Mouse (Mus musculus) testis, adult 2 months (tissue): Measurements from ENCODE around the gene Cln3. TPM values are rescaled to one million over a fixed set of nuclear protein-coding genes. Genes with fewer than 3 reads are reported as not detected.

Experiments used
- H3K27ac ChIP-seq: fragments of 200-500 bp; 2 replicates; pipeline ENCODE4 v1.5.1; 2012; ENCODE audit warnings: low read depth, low read length; ENCODE audit not compliant: control insufficient read depth, insufficient read depth
- H3K27me3 ChIP-seq: fragments of 200-500 bp; 2 replicates; pipeline ENCODE4 v1.6.1; 2012; ENCODE audit warnings: mild to moderate bottlenecking, low read length, moderate library complexity; ENCODE audit not compliant: control insufficient read depth, insufficient read depth
- H3K36me3 ChIP-seq: fragments of 200-500 bp; 2 replicates; pipeline ENCODE4 v1.6.1; 2012; ENCODE audit warnings: mild to moderate bottlenecking, low read length; ENCODE audit not compliant: control insufficient read depth, insufficient read depth
- H3K4me1 ChIP-seq: fragments of 200-500 bp; 2 replicates; pipeline ENCODE4 v1.6.1; 2012; ENCODE audit warnings: low read length; ENCODE audit not compliant: control insufficient read depth, insufficient read depth
- H3K4me3 ChIP-seq: fragments of 200-500 bp; 2 replicates; pipeline ENCODE4 v1.5.1; 2012; ENCODE audit warnings: low read depth, mild to moderate bottlenecking, low read length, moderate library complexity, mixed read lengths; ENCODE audit not compliant: control insufficient read depth
- CTCF ChIP-seq: fragments of 200-500 bp; IDR thresholded peaks from 2 replicates; pipeline ENCODE4 v1.5.1; 2012; ENCODE audit warnings: low read depth, mild to moderate bottlenecking, inconsistent platforms, low read length, moderate library complexity; ENCODE audit not compliant: control insufficient read depth, insufficient read depth, insufficient replicate concordance
- POLR2A ChIP-seq: fragments of 200-500 bp; IDR thresholded peaks from 2 replicates; pipeline ENCODE4 v1.6.1; 2012; ENCODE audit warnings: low read depth, mild to moderate bottlenecking, inconsistent platforms, low read length, moderate library complexity; ENCODE audit not compliant: control insufficient read depth
- polyA plus RNA-seq: library from polyadenylated mRNA; depleted of rRNA; stranded (reverse); fragments of >200 nt; gene quantifications from 2 replicates; pipeline ENCODE4 v1.2.3, GENCODE M21; 2012

The Cln3 gene
- polyA plus RNA-seq, 1 experiment, result 42.7 TPM

GRCm38 (mm10) chr7:126594862-126595561, 9.4 kb upstream of the Cln3 start, which contains the start of gene Il27:
TSS of gene Il27 (minus strand) at chr7:126594941.
- no peak for TF ChIP-seq CTCF
- Histone ChIP-seq H3K4me3 (no peak within 1 kb of the TSS), H3K4me1 (no peaks in the 10 kb centered on the region; the same call in 1 of the 2 replicates), H3K36me3 (no peaks in the 10 kb centered on the region), H3K27me3 (no peaks in the 10 kb centered on the region), H3K27ac (no peak within 1 kb of the TSS)

- no peaks in the 10 kb centered on the region for H3K27me3 ChIP-seq
- no peak for TF ChIP-seq POLR2A
- peak; percentile 49; the same call in 1 of the 2 replicates for TF ChIP-seq CTCF
- peak overlapping the region; percentile 40 for H3K4me3 ChIP-seq
- peaks cover 27% of the 10 kb centered on the region for H3K4me1 ChIP-seq
- H3K27ac ChIP-seq, result no peak overlapping the region
- H3K36me3 ChIP-seq, result no peaks in the 10 kb centered on the region
Measured at GRCm38 (mm10) chr7:126587779-126588178, 2.2 kb upstream of the Cln3 start.

GRCm38 (mm10) chr7:126586839-126587238, 1.2 kb upstream of the Cln3 start:
- no peak overlapping the region for H3K27ac ChIP-seq
- TF ChIP-seq POLR2A, result no peak
- TF ChIP-seq CTCF, result no peak
- no peak overlapping the region for H3K4me3 ChIP-seq
- no peaks in the 10 kb centered on the region for H3K27me3 ChIP-seq
- peaks cover 30% of the 10 kb centered on the region for H3K4me1 ChIP-seq
- H3K36me3 ChIP-seq, result no peaks in the 10 kb centered on the region

- TF ChIP-seq CTCF (no peak), POLR2A (no peak)
- Histone ChIP-seq H3K4me3 (no peak within 1 kb of the TSS), H3K36me3 (no peaks in the 10 kb centered on the region), H3K27me3 (no peaks in the 10 kb centered on the region), H3K4me1 (peaks cover 30% of the 10 kb centered on the region), H3K27ac (no peak within 1 kb of the TSS)
Measured at GRCm38 (mm10) chr7:126584506-126584977, 1.1 kb downstream of the Cln3 start, which contains the start of gene Apobr. TSS of gene Apobr (plus strand) at chr7:126584942.

GRCm38 (mm10) chr7:126583761-126584160, 1.9 kb downstream of the Cln3 start:
- Histone ChIP-seq H3K27me3 (no peaks in the 10 kb centered on the region), H3K4me1 (peaks cover 25% of the 10 kb centered on the region), H3K4me3 (peak overlapping the region; percentile 96), H3K36me3 (no peaks in the 10 kb centered on the region), H3K27ac (peak overlapping the region; percentile 89)
- TF ChIP-seq POLR2A (no peak), CTCF (no peak)

- Histone ChIP-seq H3K27me3 (no peaks in the 10 kb centered on the region), H3K27ac (peak overlapping the region; percentile 89), H3K4me3 (peak overlapping the region; percentile 96), H3K4me1 (peaks cover 20% of the 10 kb centered on the region), H3K36me3 (no peaks in the 10 kb centered on the region)
- TF ChIP-seq POLR2A, result peak; percentile 33; the same call in 1 of the 2 replicates
- no peak for TF ChIP-seq CTCF
Measured at GRCm38 (mm10) chr7:126583251-126583709, 2.3 kb downstream of the Cln3 start.

GRCm38 (mm10) chr7:126582759-126583158, 2.9 kb downstream of the Cln3 start:
- Histone ChIP-seq H3K27me3 (no peaks in the 10 kb centered on the region), H3K36me3 (no peaks in the 10 kb centered on the region), H3K4me1 (peaks cover 15% of the 10 kb centered on the region), H3K4me3 (peak overlapping the region; percentile 96), H3K27ac (peak overlapping the region; percentile 75)
- no peak for TF ChIP-seq CTCF
- no peak; the same call in 1 of the 2 replicates for TF ChIP-seq POLR2A
